Mouse (Mus musculus) brown adipose tissue, adult 24 weeks (tissue): ENCODE measurements at regions not wholly inside any gene's neighbourhood (a gene's known extent, or its start where the extent isn't known, plus 50 kb on each side); places are given as distances from the start of the nearest gene placed in this dataset.
A peak's percentile ranks its signal among the peaks of the same experiment; 100 is the strongest.

Source experiments
- H3K27ac ChIP-seq: fragments of 200-500 bp; replicated peaks from 2 replicates; pipeline ENCODE4 v1.5.1; 2012; ENCODE audit warnings: low read depth, mild to moderate bottlenecking, low read length
- H3K4me1 ChIP-seq: fragments of 200-500 bp; 2 replicates; pipeline ENCODE4 v1.6.1; 2012; ENCODE audit warnings: low read length, mixed read lengths; ENCODE audit not compliant: control insufficient read depth, insufficient read depth, insufficient read length
- H3K4me3 ChIP-seq: fragments of 200-500 bp; 2 replicates; pipeline ENCODE4 v1.5.1; 2012; ENCODE audit warnings: low read depth, mild to moderate bottlenecking, low read length, moderate library complexity; ENCODE audit not compliant: insufficient read depth

- no peak overlapping the region for H3K27ac ChIP-seq
- H3K4me1 ChIP-seq, result no peaks in the 10 kb centered on the region
- H3K4me3 ChIP-seq, result no peak overlapping the region
Measured at GRCm38 (mm10) chr13:46222031-46222430, 51.5 kb upstream of the Stmnd1 start.

GRCm38 (mm10) chr13:46218101-46218701, 55.3 kb upstream of the Stmnd1 start:
- Histone ChIP-seq H3K27ac (no peak overlapping the region), H3K4me3 (peak overlapping the region; percentile 32), H3K4me1 (no peaks in the 10 kb centered on the region)

GRCm38 (mm10) chr13:46216954-46217838, 56.3 kb upstream of the Stmnd1 start:
- H3K27ac ChIP-seq, result no peak overlapping the region
- H3K4me1 ChIP-seq, result no peaks in the 10 kb centered on the region
- H3K4me3 ChIP-seq, result no peak overlapping the region

- no peaks in the 10 kb centered on the region for H3K4me1 ChIP-seq
- H3K27ac ChIP-seq, result no peak overlapping the region
- H3K4me3 ChIP-seq, result no peak overlapping the region
Measured at GRCm38 (mm10) chr13:46203551-46203950, 70.0 kb upstream of the Stmnd1 start.

- no peak overlapping the region for H3K4me3 ChIP-seq
- no peak overlapping the region for H3K27ac ChIP-seq
- no peaks in the 10 kb centered on the region for H3K4me1 ChIP-seq
Measured at GRCm38 (mm10) chr13:46202586-46202985, 70.9 kb upstream of the Stmnd1 start.

- no peaks in the 10 kb centered on the region for H3K4me1 ChIP-seq
- H3K4me3 ChIP-seq, result no peak overlapping the region
- no peak overlapping the region for H3K27ac ChIP-seq
Measured at GRCm38 (mm10) chr13:46201029-46201599, 72.4 kb upstream of the Stmnd1 start.

GRCm38 (mm10) chr13:46193131-46193530, 80.4 kb upstream of the Stmnd1 start:
- H3K27ac ChIP-seq, result no peak overlapping the region
- no peaks in the 10 kb centered on the region for H3K4me1 ChIP-seq
- no peak overlapping the region for H3K4me3 ChIP-seq

- no peak overlapping the region for H3K4me3 ChIP-seq
- H3K4me1 ChIP-seq, result no peaks in the 10 kb centered on the region
- H3K27ac ChIP-seq, result no peak overlapping the region
Measured at GRCm38 (mm10) chr13:46189726-46190125, 83.8 kb upstream of the Stmnd1 start.

GRCm38 (mm10) chr13:46182851-46183250, 90.7 kb upstream of the Stmnd1 start:
- Histone ChIP-seq H3K27ac (no peak overlapping the region), H3K4me3 (no peak overlapping the region), H3K4me1 (peaks cover 8% of the 10 kb centered on the region; the same call in 1 of the 2 replicates)

GRCm38 (mm10) chr13:46180606-46181133, 92.9 kb upstream of the Stmnd1 start:
- Histone ChIP-seq H3K27ac (0 out of 2 replicates have a peak overlapping the region, but pooled peaks have one; percentile 28), H3K4me1 (peaks cover 8% of the 10 kb centered on the region; the same call in 1 of the 2 replicates), H3K4me3 (peak overlapping the region; percentile 27; the same call in 1 of the 2 replicates)

- no peak overlapping the region for H3K4me3 ChIP-seq
- no peak overlapping the region for H3K27ac ChIP-seq
- H3K4me1 ChIP-seq, result peaks cover 8% of the 10 kb centered on the region; the same call in 1 of the 2 replicates
Measured at GRCm38 (mm10) chr13:46179916-46180315, 93.6 kb upstream of the Stmnd1 start.

- H3K4me1 ChIP-seq, result no peaks in the 10 kb centered on the region
- H3K27ac ChIP-seq, result no peak overlapping the region
- H3K4me3 ChIP-seq, result no peak overlapping the region
Measured at GRCm38 (mm10) chr13:46173103-46173502, 100.4 kb upstream of the Stmnd1 start.

GRCm38 (mm10) chr13:46162025-46162374, 111.5 kb upstream of the Stmnd1 start:
- Histone ChIP-seq H3K4me1 (peaks cover 4% of the 10 kb centered on the region), H3K4me3 (peak overlapping the region; percentile 25; the same call in 1 of the 2 replicates), H3K27ac (no peak overlapping the region)

GRCm38 (mm10) chr13:46161261-46162024, 112.1 kb upstream of the Stmnd1 start:
- H3K4me3 ChIP-seq, result peak overlapping the region; percentile 25; the same call in 1 of the 2 replicates
- no peak overlapping the region for H3K27ac ChIP-seq
- peaks cover 4% of the 10 kb centered on the region for H3K4me1 ChIP-seq

- H3K4me1 ChIP-seq, result no peaks in the 10 kb centered on the region; the same call in 1 of the 2 replicates
- H3K27ac ChIP-seq, result no peak overlapping the region
- no peak overlapping the region for H3K4me3 ChIP-seq
Measured at GRCm38 (mm10) chr13:46159354-46159753, 114.2 kb upstream of the Stmnd1 start.
